Mouse (Mus musculus) lung, embryonic 16.5 days (tissue): ENCODE results near the gene Sema5b. TPM values are rescaled to one million over a fixed set of nuclear protein-coding genes. Genes with fewer than 3 reads are reported as not detected.
A peak's percentile ranks its signal among the peaks of the same experiment; 100 is the strongest.

ENCODE experiments used
- ATAC-seq: fragments of 200-750 bp; cut with Nextera tagmentation; 2 replicates; pipeline ENCODE4 v1.8.0; 2017; ENCODE audit warnings: low read depth, mild to moderate bottlenecking, moderate library complexity
- H3K27ac ChIP-seq: fragments of 300-500 bp; sonication (generic); 2 replicates; pipeline ENCODE4 v1.5.1; 2014; ENCODE audit warnings: mild to moderate bottlenecking, control low read depth, low read length
- H3K27me3 ChIP-seq: fragments of 300-500 bp; sonication (generic); 2 replicates; pipeline ENCODE4 v1.6.1; 2014; ENCODE audit warnings: low read depth, low read length, mixed read lengths; ENCODE audit not compliant: control insufficient read depth, insufficient read depth
- H3K36me3 ChIP-seq: fragments of 300-500 bp; sonication (generic); 2 replicates; pipeline ENCODE4 v1.6.1; 2014; ENCODE audit warnings: low read length; ENCODE audit not compliant: control insufficient read depth, insufficient read depth
- H3K4me1 ChIP-seq: fragments of 300-500 bp; sonication (generic); replicated peaks from 2 replicates; pipeline ENCODE4 v1.6.1; 2014; ENCODE audit warnings: low read length, mixed read lengths; ENCODE audit not compliant: control insufficient read depth, insufficient read depth
- H3K4me2 ChIP-seq: fragments of 300-500 bp; sonication (generic); 2 replicates; pipeline ENCODE4 v1.6.1; 2014; ENCODE audit warnings: low read depth, low read length, control low read depth
- H3K4me3 ChIP-seq: fragments of 300-500 bp; sonication (generic); 2 replicates; pipeline ENCODE4 v1.5.1; 2014; ENCODE audit warnings: mild to moderate bottlenecking, low read length, control low read depth
- H3K9ac ChIP-seq: fragments of 300-500 bp; sonication (generic); 2 replicates; pipeline ENCODE4 v1.6.1; 2014; ENCODE audit warnings: low read length, control low read depth
- H3K9me3 ChIP-seq: fragments of 300-500 bp; sonication (generic); 2 replicates; pipeline ENCODE4 v1.6.1; 2016; ENCODE audit warnings: low read length; ENCODE audit not compliant: control insufficient read depth
- WGBS: fragments of 180-500 bp; shearing (Covaris S2); extraction: QIAGEN DNeasy Blood & Tissue Kit; methylation state at CpG from one replicate; pipeline ENCODE4 v1.1.7; 2014; 5-methylcytosine and 5-hydroxymethylcytosine counted together
- polyA plus RNA-seq: library from polyadenylated mRNA; unstranded; fragments of >200 nt; fragmentation: Nextera tagmentation; extraction: Ambion mirVana; gene quantifications from 2 replicates; pipeline ENCODE4 v1.2.1, GENCODE M21; 2015

Sema5b gene
- 2.4 and 3.1 TPM in 2 replicates for polyA plus RNA-seq

DNA sequence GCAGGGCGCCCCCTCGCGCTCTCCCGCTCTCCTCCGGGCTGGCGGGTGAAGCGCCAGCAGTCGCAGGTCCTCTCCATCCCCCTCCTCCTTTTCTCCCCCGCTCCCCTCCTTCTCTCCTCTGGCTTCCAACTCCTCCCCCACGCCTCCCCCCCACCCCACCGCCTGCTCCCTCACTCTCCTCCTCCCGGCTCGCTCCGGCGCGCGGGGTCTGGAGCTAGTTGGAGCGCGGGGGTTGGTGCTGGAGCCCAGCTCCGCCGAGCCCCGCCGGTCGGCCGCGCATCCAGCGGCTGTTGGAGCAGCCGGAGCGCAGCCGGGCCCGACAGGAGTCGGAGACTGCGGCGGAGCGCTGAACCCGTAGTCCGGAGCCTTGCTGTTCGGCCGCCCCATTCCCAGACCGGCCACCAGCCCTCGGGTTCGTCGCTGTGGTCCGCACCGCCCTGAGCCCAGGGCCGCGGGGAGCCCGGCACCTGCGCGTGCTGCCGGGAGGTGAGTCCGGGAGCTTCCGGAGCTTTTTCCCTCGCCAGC lies at the start of gene Sema5b:
Sema5b (plus strand) TSS at position 29 of the 525 bp plus-strand sequence.
- H3K4me1 ChIP-seq, result peaks cover 17% of the 10 kb centered on the region; the same call in 1 of the 2 replicates
- peaks cover 56% of the 10 kb centered on the region for H3K27me3 ChIP-seq
- H3K27ac ChIP-seq, result no peak within 1 kb of the TSS
- peak; percentile 84 for ATAC-seq
- H3K36me3 ChIP-seq, result no peaks in the 10 kb centered on the region
- peak within 1 kb of the TSS; percentile 59 for H3K4me3 ChIP-seq
- no peaks in the 10 kb centered on the region for H3K9me3 ChIP-seq
- H3K4me2 ChIP-seq, result peak within 1 kb of the TSS; percentile 97
- H3K9ac ChIP-seq, result peak within 1 kb of the TSS; percentile 65
- under 1% methylated on average over 51 of the region's 54 CpGs for WGBS

DNA sequence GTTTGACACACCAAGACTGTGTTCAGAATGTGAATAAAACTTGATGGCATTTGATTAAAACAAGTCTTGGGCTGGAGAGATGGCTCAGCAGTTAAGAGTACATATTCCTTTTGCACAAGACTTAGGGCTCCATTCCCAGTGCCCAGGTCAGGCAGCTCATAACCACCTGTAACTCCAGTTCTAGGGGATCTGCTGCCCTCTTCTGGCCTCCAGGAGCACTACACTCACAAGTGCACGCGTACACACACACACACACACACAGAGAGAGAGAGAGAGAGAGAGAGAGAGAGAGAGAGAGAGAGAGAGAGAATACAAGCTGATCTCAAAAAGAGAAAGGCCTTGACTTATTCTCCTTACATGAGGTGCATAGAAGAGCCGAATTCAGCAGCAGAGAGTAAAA lies 40.6 kb upstream of the Sema5b start:
- H3K36me3 ChIP-seq, result no peaks in the 10 kb centered on the region; the same call in 1 of the 2 replicates
- no peaks in the 10 kb centered on the region for H3K27me3 ChIP-seq
- peaks cover 4% of the 10 kb centered on the region; the same call in 1 of the 2 replicates for H3K9me3 ChIP-seq
- no peaks in the 10 kb centered on the region for H3K4me1 ChIP-seq
- no peak overlapping the region for H3K4me3 ChIP-seq
- WGBS, result 91% methylated on average over 3 of the region's 3 CpGs
- ATAC-seq, result no peak
- H3K9ac ChIP-seq, result no peak overlapping the region
- no peak overlapping the region for H3K27ac ChIP-seq
- H3K4me2 ChIP-seq, result no peak overlapping the region

DNA sequence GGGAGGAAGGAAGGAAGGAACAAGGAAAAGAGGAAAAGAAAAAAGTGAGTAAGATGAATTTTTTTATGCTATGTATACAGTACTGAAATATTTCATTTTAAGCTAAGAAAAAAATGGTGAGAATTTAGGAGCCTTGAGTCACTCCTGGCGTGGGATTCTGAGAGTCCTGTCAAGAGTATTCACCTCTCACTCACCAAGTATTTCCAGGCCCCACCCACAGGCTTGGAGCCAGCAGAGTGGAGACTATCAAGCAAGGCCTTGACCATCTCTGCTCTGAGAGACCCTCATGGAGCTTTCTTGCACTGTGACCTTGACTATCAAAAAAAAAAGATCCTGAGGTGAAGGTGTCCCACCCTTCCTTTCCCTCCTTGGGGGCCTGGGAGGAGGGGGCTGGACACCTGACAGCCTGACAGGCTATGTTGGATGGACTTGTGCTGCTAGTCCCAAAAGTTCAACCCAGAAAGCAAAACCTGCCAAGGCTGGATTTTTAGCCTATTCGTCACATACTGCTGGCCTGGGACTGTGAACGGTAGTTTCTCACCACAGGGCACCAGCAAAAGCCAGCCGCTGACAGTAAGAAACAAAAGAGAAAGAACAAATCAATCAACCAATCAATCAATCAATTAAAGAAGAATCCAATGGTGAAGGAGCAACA lies 39.7 kb upstream of the Sema5b start:
- no peak for ATAC-seq
- H3K4me3 ChIP-seq, result no peak overlapping the region
- H3K36me3 ChIP-seq, result no peaks in the 10 kb centered on the region; the same call in 1 of the 2 replicates
- H3K9me3 ChIP-seq, result peaks cover 4% of the 10 kb centered on the region; the same call in 1 of the 2 replicates
- H3K27me3 ChIP-seq, result no peaks in the 10 kb centered on the region
- 54% methylated on average over 4 of the region's 4 CpGs for WGBS
- H3K27ac ChIP-seq, result no peak overlapping the region
- H3K9ac ChIP-seq, result no peak overlapping the region
- no peak overlapping the region for H3K4me2 ChIP-seq
- no peaks in the 10 kb centered on the region for H3K4me1 ChIP-seq

DNA sequence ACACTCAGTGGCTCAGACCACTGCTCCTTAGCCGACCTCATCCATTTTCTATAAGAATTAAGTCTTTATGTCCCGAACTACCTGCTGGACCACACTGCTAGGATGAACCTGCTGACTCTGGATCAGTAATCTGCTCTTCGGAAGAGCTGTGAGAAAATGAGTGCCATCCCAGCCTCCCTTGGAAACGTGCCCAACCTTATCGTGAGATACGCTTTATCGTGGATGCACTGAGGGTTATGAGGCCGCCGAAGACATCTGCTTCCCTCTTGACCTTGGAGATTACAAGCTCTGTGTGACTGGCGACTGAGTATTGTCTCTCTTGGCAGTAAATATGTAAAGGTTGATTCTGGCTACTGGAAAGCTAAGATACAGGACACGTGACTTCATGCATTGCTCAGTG lies 38.5 kb upstream of the Sema5b start:
- Histone ChIP-seq H3K36me3 (no peaks in the 10 kb centered on the region; the same call in 1 of the 2 replicates), H3K4me3 (no peak overlapping the region), H3K9me3 (peaks cover 4% of the 10 kb centered on the region; the same call in 1 of the 2 replicates), H3K4me2 (no peak overlapping the region), H3K9ac (no peak overlapping the region), H3K4me1 (no peaks in the 10 kb centered on the region), H3K27me3 (no peaks in the 10 kb centered on the region), H3K27ac (no peak overlapping the region)
- 72% methylated on average over 11 of the region's 11 CpGs for WGBS
- no peak for ATAC-seq

DNA sequence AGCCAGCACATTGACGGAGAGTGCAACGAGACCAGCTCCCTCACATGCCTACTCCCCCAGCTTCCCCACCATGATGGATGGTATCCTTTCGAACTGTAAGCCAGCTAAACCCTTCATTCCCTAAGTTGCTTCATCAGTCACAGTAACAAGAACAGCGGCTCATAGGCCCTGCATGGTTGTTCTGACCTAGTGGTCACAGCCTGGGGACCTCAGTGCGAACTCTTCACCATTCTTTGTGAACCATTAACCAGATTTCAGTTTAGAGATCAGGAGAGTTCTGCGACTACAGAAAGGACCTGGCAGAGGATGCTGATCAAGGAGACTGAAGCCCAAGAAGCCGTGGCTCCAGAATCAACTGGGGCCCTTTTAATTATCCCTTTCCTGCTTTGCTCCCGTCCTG lies 36.7 kb upstream of the Sema5b start:
- Histone ChIP-seq H3K27me3 (no peaks in the 10 kb centered on the region), H3K4me1 (no peaks in the 10 kb centered on the region), H3K27ac (no peak overlapping the region), H3K9me3 (peaks cover 4% of the 10 kb centered on the region; the same call in 1 of the 2 replicates), H3K4me2 (no peak overlapping the region), H3K9ac (no peak overlapping the region), H3K4me3 (no peak overlapping the region), H3K36me3 (no peaks in the 10 kb centered on the region; the same call in 1 of the 2 replicates)
- 82% methylated on average over 8 of the region's 8 CpGs for WGBS
- ATAC-seq, result no peak

DNA sequence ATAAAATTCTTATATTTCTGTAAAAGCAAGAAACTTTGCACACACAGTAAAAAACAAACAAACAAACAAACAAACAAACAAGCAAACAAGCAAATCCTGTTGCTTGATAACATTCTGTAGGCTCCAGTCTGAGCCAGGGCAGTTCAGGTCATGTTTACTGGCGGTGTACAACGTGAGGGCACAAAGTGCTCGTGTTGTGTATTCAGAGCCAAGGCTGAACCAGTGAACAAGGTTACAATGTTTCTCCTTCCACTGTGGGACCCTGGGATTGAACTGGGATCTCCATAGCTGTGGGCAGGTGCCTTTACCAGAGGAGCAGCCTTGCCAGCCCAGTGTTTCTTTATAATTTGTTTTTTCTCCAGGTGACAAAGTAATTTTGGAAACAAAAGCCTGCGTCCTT lies 35.2 kb upstream of the Sema5b start:
- no peak overlapping the region for H3K27ac ChIP-seq
- no peak overlapping the region for H3K4me2 ChIP-seq
- no peak overlapping the region for H3K9ac ChIP-seq
- no peak overlapping the region for H3K4me3 ChIP-seq
- WGBS, result 70% methylated on average over 4 of the region's 4 CpGs
- H3K27me3 ChIP-seq, result no peaks in the 10 kb centered on the region
- H3K4me1 ChIP-seq, result no peaks in the 10 kb centered on the region
- no peaks in the 10 kb centered on the region for H3K36me3 ChIP-seq
- no peak for ATAC-seq
- no peaks in the 10 kb centered on the region for H3K9me3 ChIP-seq

DNA sequence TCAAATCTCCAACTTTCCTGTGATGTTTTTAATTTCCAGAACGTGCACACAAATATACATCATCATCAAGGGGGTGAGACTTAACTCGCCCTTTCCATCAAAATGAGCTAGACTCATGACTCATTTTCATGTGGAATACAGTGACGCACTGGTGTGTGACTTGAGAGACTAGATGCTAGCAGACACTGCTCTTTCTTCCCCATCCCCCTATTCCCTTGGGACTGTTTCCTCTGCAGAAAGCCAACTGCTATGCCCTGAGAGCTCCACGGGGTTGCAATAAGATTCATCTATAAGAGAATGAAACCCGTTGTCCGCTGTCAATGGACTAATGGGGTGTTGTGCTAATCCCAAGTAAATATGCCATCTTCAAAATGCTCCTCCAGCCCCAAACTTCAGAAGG lies 32.4 kb upstream of the Sema5b start:
- Histone ChIP-seq H3K27ac (no peak overlapping the region), H3K9ac (no peak overlapping the region), H3K36me3 (no peaks in the 10 kb centered on the region), H3K27me3 (no peaks in the 10 kb centered on the region), H3K9me3 (no peaks in the 10 kb centered on the region), H3K4me1 (no peaks in the 10 kb centered on the region), H3K4me2 (no peak overlapping the region), H3K4me3 (no peak overlapping the region)
- ATAC-seq, result no peak
- 68% methylated on average over 6 of the region's 6 CpGs for WGBS

DNA sequence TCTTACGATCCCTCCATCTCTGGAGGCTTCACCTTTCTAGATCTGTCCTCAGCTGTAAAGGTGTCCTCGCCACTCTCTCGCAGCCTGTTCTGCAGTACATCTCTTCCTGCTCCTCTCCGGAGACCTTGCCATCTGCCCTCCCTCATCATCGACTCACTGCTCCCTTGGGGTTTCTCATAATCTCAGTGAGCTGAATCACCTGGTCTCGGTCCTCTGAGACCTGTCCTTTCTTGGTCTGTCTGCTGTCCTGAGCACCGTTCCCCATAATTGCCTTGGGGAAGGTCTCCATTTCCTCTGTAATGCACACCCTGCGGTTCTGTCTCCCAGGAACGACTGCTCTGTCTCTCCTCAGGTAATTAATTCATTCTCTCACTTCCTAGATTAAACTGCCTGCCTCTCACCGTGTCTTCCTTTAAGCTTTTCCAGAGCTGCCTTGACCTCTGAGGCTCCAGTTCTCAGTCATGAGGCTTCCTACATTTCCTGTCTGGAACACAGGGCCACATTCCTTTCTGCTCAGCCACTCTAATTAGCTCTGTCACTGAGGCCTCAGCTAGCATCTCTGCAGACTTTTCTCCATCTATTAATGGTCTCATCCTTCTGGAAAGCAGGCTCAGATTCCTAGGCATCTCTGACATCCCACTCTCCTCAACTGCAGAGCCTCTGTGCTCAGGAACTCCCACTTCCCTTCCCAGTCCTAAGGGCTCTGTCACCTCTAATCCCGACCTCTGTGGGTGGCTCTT lies 31.4 kb upstream of the Sema5b start:
- H3K36me3 ChIP-seq, result no peaks in the 10 kb centered on the region
- H3K27ac ChIP-seq, result no peak overlapping the region
- no peaks in the 10 kb centered on the region for H3K4me1 ChIP-seq
- no peak overlapping the region for H3K4me3 ChIP-seq
- no peak overlapping the region for H3K4me2 ChIP-seq
- ATAC-seq, result no peak
- WGBS, result 51% methylated on average over 11 of the region's 11 CpGs
- H3K27me3 ChIP-seq, result no peaks in the 10 kb centered on the region
- H3K9ac ChIP-seq, result no peak overlapping the region
- H3K9me3 ChIP-seq, result no peaks in the 10 kb centered on the region

DNA sequence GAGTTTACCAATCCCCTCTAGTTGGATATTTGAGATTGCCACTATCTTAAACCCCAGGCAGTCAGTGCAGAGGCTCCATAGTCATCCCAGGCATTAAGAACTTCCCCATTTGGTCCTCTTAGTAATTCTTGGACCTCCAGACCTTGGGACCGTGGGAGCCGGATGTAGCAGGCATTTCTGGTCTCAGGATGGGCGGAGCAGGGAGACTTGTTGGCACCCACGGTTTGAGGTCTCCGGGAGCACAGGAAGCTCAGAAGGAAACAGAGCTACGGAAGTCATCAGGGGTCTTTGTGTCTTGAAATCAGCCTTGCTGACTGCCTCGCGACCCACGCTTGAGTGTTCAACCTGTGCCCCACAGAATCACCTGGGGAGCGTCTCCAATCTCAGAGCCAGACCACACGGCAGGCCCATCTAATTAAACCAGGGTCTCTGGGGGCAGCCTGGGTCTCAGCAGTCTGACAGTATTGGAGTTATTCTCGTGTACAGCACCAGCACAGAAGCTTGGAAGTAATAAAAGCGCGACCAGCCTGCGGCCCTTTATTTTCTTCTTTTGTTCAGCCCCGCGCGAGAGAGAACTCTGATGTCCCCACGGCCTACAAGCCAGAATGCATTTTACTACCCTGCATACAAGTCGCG lies 24.9 kb upstream of the Sema5b start:
- Histone ChIP-seq H3K27ac (no peak overlapping the region), H3K9ac (no peak overlapping the region), H3K9me3 (no peaks in the 10 kb centered on the region), H3K36me3 (no peaks in the 10 kb centered on the region), H3K4me1 (peaks cover 13% of the 10 kb centered on the region), H3K27me3 (no peaks in the 10 kb centered on the region), H3K4me2 (no peak overlapping the region), H3K4me3 (no peak overlapping the region)
- 63% methylated on average over 21 of the region's 21 CpGs for WGBS
- no peak for ATAC-seq
